Mouse (Mus musculus) layer of hippocampus, postnatal 14 days (tissue): Measurements from ENCODE around the gene Homer2. TPM values are rescaled to one million over a fixed set of nuclear protein-coding genes. Genes with fewer than 3 reads are reported as not detected.

Source experiments
- DNase-seq, 2 experiments: peaks; one replicate each; pipeline ENCODE4 v3.0.0; 2021 to 2022; ENCODE audit warnings: low spot score in 2 of 2, mixed read lengths in 1 of 2
- total RNA-seq, 2 experiments: library from RNA; stranded (reverse); gene quantifications; 2 replicates each; pipeline ENCODE4 v1.2.3; 2021

Gene Homer2
- total RNA-seq, 2 experiments from 2014 or later: 96.9 to 104 TPM

GRCm38 (mm10) chr7:81706416-81707391 lies 623 bp downstream of the Homer2 start:
- no peak for DNase-seq

- DNase-seq: no peak
Measured at GRCm38 (mm10) chr7:81706027-81706415, 1.3 kb downstream of the Homer2 start.

- no peak for DNase-seq
Measured at GRCm38 (mm10) chr7:81698357-81698756, 9.0 kb downstream of the Homer2 start.

DNA sequence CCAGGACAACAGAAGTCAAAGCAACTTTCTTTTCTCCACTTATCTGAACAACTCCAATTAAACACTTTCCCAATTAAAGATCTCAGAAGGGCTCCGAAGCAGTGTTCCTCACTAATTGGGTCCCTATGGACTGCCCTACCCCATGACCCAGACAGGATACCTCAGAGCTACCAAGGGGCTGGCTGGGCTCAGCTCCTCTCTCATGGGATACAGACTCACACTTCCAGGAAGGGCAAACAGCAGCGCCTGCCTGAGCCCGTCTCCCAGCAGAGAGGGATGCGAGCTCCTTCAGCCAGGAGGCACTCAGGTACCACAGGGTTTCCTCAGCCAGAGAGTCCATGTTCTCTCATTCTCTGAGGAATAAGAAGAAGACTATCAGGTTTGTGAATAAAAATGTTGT lies 9.4 kb downstream of the Homer2 start:
- DNase-seq: no peak

DNA sequence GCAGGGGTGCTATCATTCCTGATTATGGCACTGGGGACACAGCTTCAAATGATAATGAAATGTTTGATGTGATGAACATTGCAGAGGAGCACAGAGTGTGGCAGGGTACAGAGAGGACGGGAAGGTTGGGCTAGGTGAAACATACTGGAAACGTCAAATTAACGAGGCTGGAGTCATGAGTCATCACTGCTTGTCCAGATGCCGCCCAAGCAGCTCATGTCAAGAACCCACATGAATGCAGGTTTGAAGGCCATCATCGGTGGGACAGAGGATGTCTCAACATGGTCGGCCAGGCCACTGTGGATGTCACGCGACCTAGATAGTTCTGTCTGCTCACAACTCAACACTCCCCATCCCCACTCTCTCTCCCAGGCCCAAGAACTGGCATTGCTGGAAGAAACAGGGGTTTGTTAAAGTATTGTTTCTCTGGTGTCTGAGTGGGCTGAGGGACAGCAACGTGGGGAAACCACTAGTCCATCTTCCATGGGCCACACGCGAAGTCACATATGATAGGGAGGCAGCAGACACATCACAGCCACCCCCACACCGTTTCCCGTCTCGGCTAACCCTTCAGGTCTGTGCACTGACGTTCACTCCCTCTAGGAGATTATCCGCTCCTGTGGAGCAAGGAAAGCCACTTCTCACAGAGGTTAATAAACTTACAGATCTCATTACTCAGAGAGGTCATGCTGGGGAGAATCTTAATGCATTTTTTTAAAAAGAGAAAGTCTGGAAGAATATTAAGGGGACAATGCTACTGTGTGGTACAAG lies 11.4 kb downstream of the Homer2 start:
- no peak for DNase-seq

GRCm38 (mm10) chr7:81691067-81691466 lies 16.3 kb downstream of the Homer2 start:
- DNase-seq: no peak

GRCm38 (mm10) chr7:81689116-81689681 lies 18.1 kb downstream of the Homer2 start:
- no peak for DNase-seq

DNA sequence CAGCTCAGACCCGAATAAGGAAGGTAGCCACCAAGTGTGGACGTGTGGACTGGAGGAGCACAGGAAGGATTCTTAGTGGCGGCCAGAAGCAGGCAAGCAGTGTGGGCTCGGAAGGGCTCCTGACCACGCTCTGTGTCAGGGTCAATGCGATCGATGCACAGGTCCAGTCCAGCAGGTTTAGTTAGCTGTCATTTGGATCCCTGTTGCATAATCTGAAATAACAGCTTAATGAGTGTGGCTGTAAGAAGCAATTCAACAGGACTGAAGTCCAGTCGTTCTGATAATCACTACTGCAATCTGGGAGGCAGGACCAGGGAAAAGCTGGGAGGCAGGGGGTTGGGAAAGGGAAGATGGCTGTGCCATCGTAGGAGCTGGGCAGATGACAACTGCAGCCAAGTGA lies 18.9 kb downstream of the Homer2 start:
- DNase-seq: no peak

- no peak for DNase-seq
Measured at GRCm38 (mm10) chr7:81687684-81688316, 19.5 kb downstream of the Homer2 start.

- no peak for DNase-seq
Measured at GRCm38 (mm10) chr7:81685375-81685774, 22.0 kb downstream of the Homer2 start.

GRCm38 (mm10) chr7:81683779-81684422 lies 23.4 kb downstream of the Homer2 start:
- DNase-seq: no peak

- no peak for DNase-seq
Measured at GRCm38 (mm10) chr7:81681386-81681785, 25.9 kb downstream of the Homer2 start.

GRCm38 (mm10) chr7:81673359-81674013 lies 33.8 kb downstream of the Homer2 start:
- DNase-seq: no peak

DNA sequence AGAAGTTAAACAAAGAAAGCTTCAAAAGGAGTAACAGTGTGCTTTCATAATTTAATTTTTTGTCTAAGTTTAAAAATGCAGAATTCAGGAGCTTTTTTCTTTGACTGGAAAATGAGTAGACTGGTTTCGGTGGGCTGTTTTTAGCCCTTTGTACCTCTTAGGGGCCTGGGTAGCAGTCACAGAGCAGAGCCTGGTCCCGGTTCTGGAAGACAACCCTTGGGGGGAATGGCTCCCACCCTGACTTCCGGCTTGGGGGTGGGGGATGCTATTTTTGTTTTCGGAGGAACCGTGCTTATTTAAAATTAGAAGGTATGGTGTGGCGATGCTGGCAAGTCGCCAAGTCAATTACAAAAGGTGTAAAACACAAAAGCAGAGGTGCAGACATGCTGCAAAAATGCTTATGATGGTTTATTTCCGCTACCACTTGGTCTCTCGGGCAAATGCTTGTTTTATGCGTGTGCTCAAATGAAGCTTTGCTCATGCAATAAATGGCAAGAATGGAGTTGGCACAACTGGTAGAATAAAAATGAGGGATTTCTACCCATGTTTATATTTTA lies 34.5 kb downstream of the Homer2 start:
- no peak for DNase-seq

DNA sequence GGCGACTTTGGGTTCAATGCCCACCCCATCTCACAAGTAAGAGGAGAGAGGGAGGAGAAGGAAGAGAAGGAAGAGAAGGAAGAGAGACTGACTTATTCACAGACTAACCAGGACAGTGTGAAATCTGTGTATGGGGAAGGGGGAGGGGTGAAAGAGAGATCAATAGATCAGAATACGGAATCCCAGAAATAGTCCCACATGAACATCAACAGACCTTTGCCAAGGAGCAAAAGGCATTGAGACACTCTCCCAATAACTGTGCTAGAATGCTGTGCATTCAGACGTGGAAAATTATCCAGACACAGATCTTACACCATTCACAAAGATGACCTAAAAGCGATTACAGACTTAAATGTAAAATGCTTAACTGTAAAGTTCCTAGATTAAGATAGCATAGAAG lies 40.2 kb downstream of the Homer2 start:
- DNase-seq: no peak

- no peak for DNase-seq
Measured at GRCm38 (mm10) chr7:81666585-81666984, 40.7 kb downstream of the Homer2 start.

DNA sequence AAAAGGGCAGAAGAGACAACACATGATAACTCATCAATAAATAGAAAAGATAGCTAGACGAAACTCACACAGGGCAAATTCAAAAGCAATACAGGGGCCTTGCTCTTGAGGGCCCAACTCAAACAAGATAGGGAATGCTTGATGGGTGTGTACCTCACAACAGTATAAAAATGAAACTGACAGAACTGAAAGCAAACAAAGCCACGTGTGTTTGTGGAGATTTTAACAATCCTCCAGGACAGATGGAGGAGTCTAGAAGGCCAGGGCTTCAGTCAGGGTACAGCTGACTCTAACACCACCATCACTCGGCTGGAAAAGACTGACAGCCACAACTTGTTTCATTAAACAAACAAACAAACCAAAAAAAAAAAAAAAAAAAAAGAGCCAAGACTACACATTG lies 44.3 kb downstream of the Homer2 start:
- no peak for DNase-seq

GRCm38 (mm10) chr7:81657631-81658347 lies 49.5 kb downstream of the Homer2 start:
- peak in 1 of 2 experiments; percentile 34 for DNase-seq

DNA sequence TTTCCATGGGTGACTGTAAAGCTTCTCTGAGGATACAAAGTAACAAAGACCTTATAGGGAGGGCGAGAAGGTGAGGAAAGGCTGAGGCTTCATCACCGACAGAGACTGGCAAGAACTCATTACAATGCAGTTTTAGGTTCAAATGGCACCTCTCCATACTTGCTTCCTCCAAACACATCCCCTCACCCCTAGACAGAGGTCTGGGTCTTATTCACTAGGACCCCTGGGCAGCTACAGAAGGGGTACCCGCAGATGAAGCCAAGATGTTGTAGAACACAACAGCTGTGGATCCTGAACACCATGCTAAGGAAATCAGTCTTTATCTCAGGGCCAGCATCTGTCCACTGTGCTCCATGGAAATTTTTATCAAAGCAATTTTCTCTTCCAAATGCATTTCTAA lies 50.3 kb downstream of the Homer2 start:
- DNase-seq: no peak
